Mouse (Mus musculus) urinary bladder, adult 18-20 months (tissue): ENCODE measurements at regions not wholly inside any gene's neighbourhood (a gene's known extent, or its start where the extent isn't known, plus 50 kb on each side); places are given as distances from the start of the nearest gene placed in this dataset.
"Not testable (repeated sequence)": the region's sequence is repeated elsewhere in the genome, so short reads cannot be mapped to it uniquely, and the experiment has no call there.

Experiments
- DNase-seq, 2 experiments: peaks; one replicate each; pipeline ENCODE4 v3.0.0; 2022; ENCODE audit warnings: low spot score in 2 of 2, mixed read lengths in 2 of 2

DNA sequence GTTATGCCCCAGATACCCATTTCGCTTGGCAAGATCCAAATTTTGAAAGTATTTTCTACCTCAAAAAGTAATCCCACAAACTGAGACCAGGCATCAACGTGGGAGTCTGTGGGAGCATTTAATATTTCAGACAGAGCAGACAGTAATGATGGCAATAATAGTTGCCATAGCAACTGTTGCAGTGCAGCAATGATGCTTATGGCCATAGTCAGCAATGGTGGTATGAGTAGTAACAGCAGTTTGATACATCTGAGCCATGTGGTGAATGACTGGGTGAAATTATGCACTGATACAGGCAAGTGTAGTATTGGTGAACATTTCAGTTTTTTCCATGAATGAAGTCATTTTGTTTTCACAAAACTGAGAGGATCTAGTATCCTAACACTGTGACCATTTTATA lies 600.8 kb upstream of the Igfbp3 start:
- DNase-seq = no peak

GRCm38 (mm10) chr11:7812436-7812835 lies 598.7 kb upstream of the Igfbp3 start:
- no peak for DNase-seq

GRCm38 (mm10) chr11:7809741-7810140 lies 596.0 kb upstream of the Igfbp3 start:
- no peak for DNase-seq

DNA sequence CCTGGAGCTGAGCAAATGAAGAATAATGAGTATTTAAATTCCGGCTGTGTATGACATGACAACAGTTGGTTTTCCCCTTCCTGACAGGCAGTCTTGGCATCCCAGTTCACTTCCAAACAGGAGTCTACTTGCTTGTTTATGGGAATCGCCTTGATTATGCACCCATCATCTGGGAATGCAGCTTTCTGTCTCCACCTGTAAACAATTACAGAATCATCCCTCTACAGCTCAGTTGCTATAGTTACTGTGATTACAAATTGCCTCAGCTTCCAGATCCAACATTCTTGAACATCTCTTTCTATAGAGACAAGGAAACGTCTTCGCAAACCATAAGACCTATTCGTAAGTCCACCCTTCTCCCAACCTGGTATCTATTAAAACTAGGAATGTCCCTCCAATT lies 582.6 kb upstream of the Igfbp3 start:
- no peak for DNase-seq

DNA sequence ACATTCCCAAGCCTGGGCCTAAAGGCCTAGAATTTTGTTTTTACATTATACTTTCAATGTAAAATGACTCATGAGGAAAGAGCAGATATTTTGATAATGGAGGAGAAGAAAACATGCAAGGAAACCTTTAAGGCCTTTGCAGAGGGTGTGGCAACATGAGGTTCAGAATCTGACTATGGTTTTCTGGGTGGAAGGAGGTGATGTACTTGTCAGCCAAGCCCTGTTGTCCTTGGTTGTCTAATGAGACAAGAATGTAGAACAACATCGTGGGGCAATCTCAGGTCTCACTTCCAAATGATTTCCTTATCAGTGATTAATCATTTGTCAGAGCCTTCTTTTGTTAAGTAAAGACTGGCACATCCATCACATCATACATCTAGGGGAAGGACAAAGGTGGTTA lies 580.5 kb upstream of the Igfbp3 start:
- DNase-seq = no peak

DNA sequence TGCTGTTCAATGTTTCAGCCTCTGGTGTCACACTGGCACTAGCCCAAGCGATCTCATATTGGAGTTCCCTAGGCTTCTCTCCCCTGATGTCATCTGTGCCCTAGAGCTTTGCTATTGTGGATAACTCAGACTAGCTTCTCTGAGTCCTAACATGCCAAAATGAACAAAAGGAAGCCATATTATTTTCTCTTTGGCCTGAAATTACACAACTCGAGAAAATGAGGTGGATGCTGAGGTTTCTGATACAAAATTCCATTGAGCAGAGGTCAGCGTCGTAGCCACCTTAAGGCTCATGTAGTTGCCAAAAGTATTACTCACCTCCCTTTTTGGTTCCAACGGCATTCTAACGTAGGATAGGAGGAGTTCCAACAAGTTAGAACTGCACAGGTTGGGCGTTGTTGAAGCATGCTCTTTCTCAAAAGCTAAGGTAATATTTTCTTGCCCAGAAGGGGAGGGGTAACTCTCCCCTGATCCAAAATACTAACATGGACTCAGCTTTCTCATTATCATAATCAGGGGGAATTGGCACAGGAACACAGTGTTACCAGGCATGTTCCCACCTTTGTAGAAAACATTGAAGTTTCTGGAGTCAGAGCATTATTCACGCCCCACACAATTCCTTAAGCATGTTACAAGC lies 566.9 kb upstream of the Igfbp3 start:
- DNase-seq = peak in 1 of 2 experiments; percentile 25

- not testable (repeated sequence) for DNase-seq
These were observed 561.6 kb upstream of the Igfbp3 start for GRCm38 (mm10) chr11:7775361-7775760.

DNA sequence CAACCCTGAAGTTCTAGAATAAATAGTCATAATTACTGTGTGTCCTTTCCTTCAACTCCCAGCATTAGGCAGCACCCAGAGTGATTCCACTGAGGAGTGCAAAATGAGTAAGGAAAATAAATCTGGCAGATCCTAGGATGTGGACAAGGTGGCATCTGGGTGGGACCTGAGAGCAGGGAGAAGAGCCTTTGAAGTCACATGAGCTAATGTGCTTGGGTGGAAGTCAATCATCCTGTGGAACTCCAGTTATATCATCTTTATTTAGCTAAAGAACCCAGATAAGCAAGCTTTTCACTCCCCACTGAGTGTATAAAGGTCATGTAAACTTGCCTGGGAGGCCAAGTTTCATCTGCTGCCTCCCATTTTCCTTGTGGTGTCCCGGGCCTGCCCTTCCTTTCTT lies 551.6 kb upstream of the Igfbp3 start:
- no peak for DNase-seq

DNA sequence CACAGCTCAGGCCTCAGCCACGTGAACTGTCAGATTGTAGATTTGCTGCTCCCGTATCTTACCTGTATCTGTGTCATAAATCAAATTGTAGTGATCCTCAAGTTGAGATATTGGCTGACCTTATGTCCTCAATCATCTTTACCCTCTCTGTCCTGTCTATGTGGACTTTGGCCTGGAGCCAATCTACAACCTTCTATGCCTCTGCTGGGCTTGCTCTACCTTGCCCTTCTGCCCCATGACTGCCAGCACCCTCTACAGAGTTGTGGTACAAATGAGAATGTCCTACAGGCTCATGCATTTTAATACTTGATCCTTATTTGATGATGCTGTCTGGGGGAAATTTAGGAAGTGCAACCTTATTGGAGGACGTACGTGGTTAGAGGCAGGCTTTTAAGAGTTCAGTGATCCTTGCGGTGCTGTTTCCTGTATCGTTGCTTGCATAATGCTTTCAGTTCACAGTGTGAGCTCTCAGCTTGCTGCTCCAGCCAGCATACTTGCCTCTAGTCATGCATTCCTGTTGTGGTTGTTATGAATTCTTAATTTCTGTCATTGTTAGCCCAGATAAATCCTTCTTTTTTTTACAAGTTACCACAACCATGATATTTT lies 545.2 kb upstream of the Igfbp3 start:
- DNase-seq = peak; percentile 24 to 57
